Mouse (Mus musculus): ENCODE measurements around the gene Ndufa1. TPM values are rescaled to one million over a fixed set of nuclear protein-coding genes. Genes with fewer than 3 reads are reported as not detected.

Gene Ndufa1
- polyA plus RNA-seq, 1 experiment from 2014 or later: 541 TPM

GRCm38 (mm10) chrX:37141732-37142131 is 49.2 kb downstream of the Ndufa1 start:
- Histone ChIP-seq H3K36me3 (ENCODE audit: insufficient read depth, low read length) (0 out of 2 replicates have a peak, but pooled peaks cover 4% of the 10 kb centered on the region), H3K27ac (ENCODE audit: low read length) (no peak overlapping the region), H3K27me3 (replicated peaks; ENCODE audit: insufficient read depth, low read length) (no peaks in the 10 kb centered on the region), H3K4me1 (ENCODE audit: insufficient read depth, low read depth, low read length) (no peaks in the 10 kb centered on the region), H3K4me2 (replicated peaks; ENCODE audit: low read depth, low read length) (no peak overlapping the region), H3K4me3 (ENCODE audit: low read depth, low read length) (no peak overlapping the region), H3K9me3 (ENCODE audit: low read length) (no peaks in the 10 kb centered on the region), H3K9ac (replicated peaks; ENCODE audit: low read depth) (no peak overlapping the region)
- no peak for DNase-seq (ENCODE audit: low spot score)
- no peak for TF ChIP-seq CTCF (IDR thresholded peaks at IDR 0.05)
- no peak for TF ChIP-seq EP300 (IDR thresholded peaks at IDR 0.05)
- WGBS: 79% methylated on average over 3 of the region's 3 CpGs
- ATAC-seq: no peak

Other genes starting within 250 kb of the Ndufa1 start
- 4.8 and 6.4 TPM in 2 replicates for gene Sept6, start 199.4 kb downstream of the Ndufa1 start, polyA plus RNA-seq (2015; fragmentation: Nextera tagmentation; extraction: Ambion mirVana)
- gene Sowahd, start 142.3 kb downstream of the Ndufa1 start, polyA plus RNA-seq (2015; fragmentation: Nextera tagmentation; extraction: Ambion mirVana): not detected in 2 replicates
- 416 and 436 TPM in 2 replicates for gene Rpl39, start 105.8 kb downstream of the Ndufa1 start, polyA plus RNA-seq (2015; fragmentation: Nextera tagmentation; extraction: Ambion mirVana)
- 10.8 and 11.7 TPM in 2 replicates for gene Upf3b, start 80.8 kb downstream of the Ndufa1 start, polyA plus RNA-seq (2015; fragmentation: Nextera tagmentation; extraction: Ambion mirVana)
- gene Nkap, start 64.4 kb downstream of the Ndufa1 start, polyA plus RNA-seq (2015; fragmentation: Nextera tagmentation; extraction: Ambion mirVana): 11.3 TPM in 2 replicates
- 2.1 and 3.2 TPM in 2 replicates for gene Akap14, start 22.3 kb downstream of the Ndufa1 start, polyA plus RNA-seq (2015; fragmentation: Nextera tagmentation; extraction: Ambion mirVana)
- gene Rnf113a1, start 82 bp upstream of the Ndufa1 start, polyA plus RNA-seq (2015; fragmentation: Nextera tagmentation; extraction: Ambion mirVana): 5.3 and 6.1 TPM in 2 replicates
- not detected in 2 replicates for gene Gm9, start 19.9 kb upstream of the Ndufa1 start, polyA plus RNA-seq (2015; fragmentation: Nextera tagmentation; extraction: Ambion mirVana)
- not detected in 2 replicates for gene Rhox1, start 31.1 kb upstream of the Ndufa1 start, polyA plus RNA-seq (2015; fragmentation: Nextera tagmentation; extraction: Ambion mirVana)
- not detected in 2 replicates for gene Rhox2a, start 53.8 kb upstream of the Ndufa1 start, polyA plus RNA-seq (2015; fragmentation: Nextera tagmentation; extraction: Ambion mirVana)
- gene Rhox3a, start 58.8 kb upstream of the Ndufa1 start, polyA plus RNA-seq (2015; fragmentation: Nextera tagmentation; extraction: Ambion mirVana): not detected in 2 replicates
- gene Rhox4a, start 74.2 kb upstream of the Ndufa1 start, polyA plus RNA-seq (2015; fragmentation: Nextera tagmentation; extraction: Ambion mirVana): not detected in 2 replicates
- not detected in 2 replicates for gene Rhox3a2, start 188.9 kb upstream of the Ndufa1 start, polyA plus RNA-seq (2015; fragmentation: Nextera tagmentation; extraction: Ambion mirVana)
- gene Rhox4a2, start 199.7 kb upstream of the Ndufa1 start, polyA plus RNA-seq (2015; fragmentation: Nextera tagmentation; extraction: Ambion mirVana): not detected in 2 replicates
- not detected in 2 replicates for gene Rhox2b, start 220.9 kb upstream of the Ndufa1 start, polyA plus RNA-seq (2015; fragmentation: Nextera tagmentation; extraction: Ambion mirVana)
- gene Rhox4b, start 241.3 kb upstream of the Ndufa1 start, polyA plus RNA-seq (2015; fragmentation: Nextera tagmentation; extraction: Ambion mirVana): not detected in 2 replicates